Mouse (Mus musculus): ENCODE measurements around the gene Spata2l. TPM values are rescaled to one million over a fixed set of nuclear protein-coding genes. Genes with fewer than 3 reads are reported as not detected.

The Spata2l gene
- polyA plus RNA-seq, 1 experiment from 2014 or later, result 5.1 TPM

DNA sequence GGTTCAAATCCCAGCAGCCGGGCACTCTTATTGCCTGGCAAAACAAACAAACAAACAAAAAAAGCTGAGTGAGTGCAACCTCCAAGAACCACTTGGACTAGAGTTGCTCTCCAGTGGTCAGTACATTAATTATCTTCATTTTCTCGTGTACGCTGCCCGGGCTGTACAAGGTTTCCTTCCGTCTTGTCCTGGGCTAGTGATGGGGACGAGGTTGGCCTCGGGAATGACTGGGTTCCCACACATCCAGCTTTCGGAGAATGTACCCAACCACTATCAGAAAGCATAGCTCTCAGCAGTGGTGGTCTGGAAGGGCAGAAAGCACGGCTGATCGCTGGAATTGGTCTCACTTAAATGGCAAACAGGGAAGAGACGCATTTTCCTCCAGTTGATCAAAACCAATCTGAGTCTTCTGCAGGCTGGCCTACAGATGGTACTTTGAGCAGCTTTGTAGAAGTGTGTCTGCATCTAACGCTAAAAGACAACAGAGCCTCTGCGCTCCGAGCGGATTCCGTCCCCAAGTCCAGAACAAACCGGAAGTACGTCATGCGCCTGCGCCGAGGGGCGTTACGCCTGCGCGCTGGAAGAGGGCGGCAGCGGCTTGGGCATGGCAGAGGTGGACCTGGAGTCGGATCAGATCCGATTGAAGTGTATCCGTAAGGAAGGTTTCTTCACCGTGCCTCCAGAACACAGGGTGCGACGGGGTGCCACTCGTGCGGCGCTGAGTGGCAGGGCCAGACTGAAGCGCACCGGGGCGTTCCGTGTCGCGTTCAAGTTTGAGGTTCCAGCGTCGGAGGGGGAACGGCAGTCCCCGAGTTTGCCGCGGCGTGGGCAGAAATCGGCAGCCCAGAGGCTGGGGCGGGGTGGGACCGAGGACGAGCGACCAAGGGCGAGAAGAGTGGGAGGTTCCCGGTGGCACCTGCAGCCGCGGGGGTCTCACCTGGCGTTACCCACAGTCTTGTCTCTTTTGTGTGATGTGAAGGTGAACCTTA lies 11.5 kb downstream of the Spata2l start, which contains the start of gene Cdk10:
TSS of gene Cdk10 (plus strand) at position 565 of the 989 bp plus-strand sequence.
- WGBS, result 5% methylated on average over 59 of the region's 59 CpGs
- Histone ChIP-seq H3K4me2 (ENCODE audit: low read length) (peak within 1 kb of the TSS; percentile 97), H3K9ac (replicated peaks; ENCODE audit: low read length) (peak within 1 kb of the TSS; percentile 80), H3K4me3 (replicated peaks; ENCODE audit: low read depth, low read length) (peak within 1 kb of the TSS; percentile 77), H3K9me3 (ENCODE audit: control insufficient read depth, low read length) (no peaks in the 10 kb centered on the region), H3K27ac (replicated peaks; ENCODE audit: low read depth, low read length) (peak within 1 kb of the TSS; percentile 84), H3K27me3 (ENCODE audit: control insufficient read depth, insufficient read depth, low read length) (no peaks in the 10 kb centered on the region), H3K36me3 (ENCODE audit: control insufficient read depth, insufficient read depth, low read length) (peaks cover 21% of the 10 kb centered on the region), H3K4me1 (ENCODE audit: control insufficient read depth, insufficient read depth, low read length) (peaks cover 9% of the 10 kb centered on the region)
- ATAC-seq (ENCODE audit: low FRiP score, low TSS enrichment), result peak; percentile 86
- DNase-seq, result peak; percentile 97

DNA sequence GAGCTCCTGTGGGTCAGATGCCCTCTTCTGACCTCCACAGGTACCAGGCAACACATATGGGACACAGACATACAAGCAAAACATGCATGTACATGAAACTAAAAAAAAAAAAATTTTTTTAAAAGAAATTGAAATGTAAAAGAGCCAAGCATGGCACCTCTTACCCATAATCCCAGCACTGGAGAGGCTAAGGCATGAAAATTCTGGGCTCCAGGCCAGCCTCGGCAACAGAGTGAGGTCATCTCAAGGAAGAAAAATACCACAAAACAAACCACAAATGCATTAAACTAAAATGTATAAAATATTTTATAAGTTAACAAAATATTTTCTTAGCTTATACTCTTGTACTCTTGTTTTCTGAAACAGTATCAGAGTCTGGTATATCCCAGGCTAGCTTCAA lies 15.1 kb downstream of the Spata2l start:
- Histone ChIP-seq H3K9ac (replicated peaks; ENCODE audit: low read length) (no peak overlapping the region), H3K27ac (replicated peaks; ENCODE audit: low read depth, low read length) (no peak overlapping the region), H3K4me1 (ENCODE audit: control insufficient read depth, insufficient read depth, low read length) (peaks cover 9% of the 10 kb centered on the region), H3K4me2 (ENCODE audit: low read length) (no peak overlapping the region), H3K36me3 (ENCODE audit: control insufficient read depth, insufficient read depth, low read length) (no peaks in the 10 kb centered on the region), H3K4me3 (replicated peaks; ENCODE audit: low read depth, low read length) (no peak overlapping the region), H3K9me3 (ENCODE audit: control insufficient read depth, low read length) (no peaks in the 10 kb centered on the region), H3K27me3 (ENCODE audit: control insufficient read depth, insufficient read depth, low read length) (no peaks in the 10 kb centered on the region)
- ATAC-seq (ENCODE audit: low FRiP score, low TSS enrichment) (no peak), DNase-seq (no peak)
- 86% methylated on average over 1 of the region's 1 CpGs for WGBS

DNA sequence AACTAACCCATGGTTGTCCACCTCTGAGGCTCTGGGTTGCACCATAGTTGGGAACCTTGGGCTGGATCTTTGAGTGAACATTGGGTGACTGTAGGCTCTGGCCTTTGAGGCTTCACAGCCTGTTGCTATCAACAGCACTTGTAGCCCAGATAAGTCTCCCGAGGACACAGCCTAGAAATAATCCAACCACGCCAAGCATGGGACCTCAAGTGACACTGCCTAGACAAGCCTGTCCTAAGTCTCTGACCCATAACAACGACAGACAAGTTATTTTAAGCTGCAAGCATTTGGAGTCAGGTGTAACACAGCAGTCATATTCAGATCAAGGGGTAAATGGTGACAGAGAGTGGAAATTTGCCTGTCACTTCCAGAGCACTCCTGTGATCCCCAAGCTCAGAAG lies 20.6 kb downstream of the Spata2l start:
- no peak overlapping the region for H3K9ac ChIP-seq (replicated peaks; ENCODE audit: low read length)
- no peak overlapping the region for H3K4me3 ChIP-seq (replicated peaks; ENCODE audit: low read depth, low read length)
- H3K27ac ChIP-seq (replicated peaks; ENCODE audit: low read depth, low read length), result no peak overlapping the region
- ATAC-seq (ENCODE audit: low FRiP score, low TSS enrichment), result no peak
- no peaks in the 10 kb centered on the region for H3K36me3 ChIP-seq (ENCODE audit: control insufficient read depth, insufficient read depth, low read length)
- 79% methylated on average over 3 of the region's 3 CpGs for WGBS
- no peak overlapping the region for H3K4me2 ChIP-seq (ENCODE audit: low read length)
- peaks cover 16% of the 10 kb centered on the region for H3K4me1 ChIP-seq (ENCODE audit: control insufficient read depth, insufficient read depth, low read length)
- H3K27me3 ChIP-seq (ENCODE audit: control insufficient read depth, insufficient read depth, low read length), result no peaks in the 10 kb centered on the region
- H3K9me3 ChIP-seq (ENCODE audit: control insufficient read depth, low read length), result no peaks in the 10 kb centered on the region
- DNase-seq, result no peak

DNA sequence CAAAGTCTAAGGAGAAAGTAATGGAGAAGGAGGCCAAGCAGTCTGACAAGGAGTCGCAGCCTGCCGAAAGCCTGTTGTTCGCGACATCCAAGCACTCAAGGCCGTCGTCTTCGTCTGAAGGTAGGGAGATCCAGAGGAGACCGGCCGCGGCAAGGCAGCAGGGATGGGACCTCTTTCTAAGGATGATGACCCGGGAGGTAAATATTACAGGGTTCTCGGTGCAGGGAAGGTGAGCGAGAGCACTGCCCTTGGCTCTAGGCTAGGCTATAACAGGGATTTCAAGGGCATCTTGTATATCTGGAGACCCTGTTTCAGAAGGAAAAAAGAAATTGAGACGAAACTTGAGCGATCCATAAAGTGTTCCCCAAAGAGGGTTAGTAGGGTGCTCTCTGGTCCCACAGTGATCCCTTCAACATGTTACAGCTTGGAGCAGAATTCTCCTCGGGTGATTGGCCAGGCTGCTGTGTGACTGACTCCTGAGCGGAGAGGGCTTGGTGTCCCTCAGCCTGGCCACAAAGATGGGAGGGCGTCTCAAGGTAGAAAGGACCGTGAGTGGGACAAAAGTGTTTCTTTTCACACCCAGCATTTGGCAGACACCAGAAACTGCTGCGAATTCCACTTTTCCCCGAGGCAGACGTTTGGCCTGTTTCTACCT lies 22.8 kb downstream of the Spata2l start:
- peaks cover 20% of the 10 kb centered on the region for H3K36me3 ChIP-seq (ENCODE audit: control insufficient read depth, insufficient read depth, low read length)
- peak overlapping the region; percentile 95 for H3K9ac ChIP-seq (replicated peaks; ENCODE audit: low read length)
- H3K27ac ChIP-seq (replicated peaks; ENCODE audit: low read depth, low read length), result peak overlapping the region; percentile 61; the same call in 1 of the 2 replicates
- ATAC-seq (ENCODE audit: low FRiP score, low TSS enrichment) (0 out of 2 replicates have a peak, but pooled peaks have one; percentile 24), DNase-seq (no peak)
- peaks cover 16% of the 10 kb centered on the region for H3K4me1 ChIP-seq (ENCODE audit: control insufficient read depth, insufficient read depth, low read length)
- WGBS, result 18% methylated on average over 22 of the region's 22 CpGs
- H3K4me3 ChIP-seq (replicated peaks; ENCODE audit: low read depth, low read length), result peak overlapping the region; percentile 94
- peak overlapping the region; percentile 93 for H3K4me2 ChIP-seq (ENCODE audit: low read length)
- H3K27me3 ChIP-seq (ENCODE audit: control insufficient read depth, insufficient read depth, low read length), result no peaks in the 10 kb centered on the region
- H3K9me3 ChIP-seq (ENCODE audit: control insufficient read depth, low read length), result no peaks in the 10 kb centered on the region

DNA sequence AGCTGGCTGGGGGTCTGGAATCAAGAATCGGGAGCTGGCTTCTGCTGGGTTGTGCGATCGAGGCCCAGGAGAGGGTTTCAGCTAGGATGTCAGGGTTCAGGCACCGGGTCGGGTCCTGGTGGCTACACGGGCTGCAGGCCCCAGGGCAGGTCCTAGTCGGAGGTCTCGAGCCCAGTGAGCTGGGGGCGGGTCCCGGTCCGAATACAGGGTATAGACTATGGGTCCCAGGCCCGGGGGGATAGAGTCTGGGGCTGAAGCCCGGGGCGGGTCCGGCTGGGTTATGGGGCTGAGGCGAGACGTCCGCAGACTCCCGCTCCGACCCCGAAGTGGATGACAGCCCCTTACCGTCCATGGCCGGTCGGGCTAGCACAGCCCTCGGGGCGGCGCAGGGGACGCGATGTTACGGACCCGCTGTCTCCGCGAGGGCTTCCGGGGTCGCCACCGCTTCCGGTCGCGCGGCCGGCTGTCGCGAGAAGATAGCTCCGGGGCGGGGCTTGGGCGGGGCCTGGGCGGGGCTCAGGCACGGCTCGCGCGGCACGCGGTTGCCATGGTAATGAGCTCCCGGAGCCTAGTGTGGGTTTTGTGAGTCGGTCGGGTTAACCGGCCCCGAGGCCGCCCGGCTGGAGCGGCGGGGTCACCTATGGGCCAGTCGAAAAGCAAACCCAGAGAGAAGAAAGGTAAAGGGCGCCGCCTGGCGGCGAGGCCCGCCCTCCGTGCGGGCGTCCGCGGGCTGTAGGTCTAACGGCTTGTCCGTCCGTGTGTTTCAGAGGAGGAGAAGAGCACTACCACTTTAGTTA lies 23.5 kb downstream of the Spata2l start, which contains the start of the genes Chmp1a and Spata33:
TSS of gene Chmp1a (minus strand) at position 443 of the 797 bp plus-strand sequence.
TSS of gene Spata33 (plus strand) at position 512 of the 797 bp plus-strand sequence.
- Histone ChIP-seq H3K9me3 (ENCODE audit: control insufficient read depth, low read length) (no peaks in the 10 kb centered on the region), H3K4me2 (ENCODE audit: low read length) (peak within 1 kb of the TSS; percentile 93), H3K27ac (replicated peaks; ENCODE audit: low read depth, low read length) (peak within 1 kb of the TSS; percentile 66), H3K4me1 (ENCODE audit: control insufficient read depth, insufficient read depth, low read length) (peaks cover 16% of the 10 kb centered on the region), H3K4me3 (replicated peaks; ENCODE audit: low read depth, low read length) (peak within 1 kb of the TSS; percentile 94), H3K36me3 (ENCODE audit: control insufficient read depth, insufficient read depth, low read length) (peaks cover 27% of the 10 kb centered on the region), H3K27me3 (ENCODE audit: control insufficient read depth, insufficient read depth, low read length) (no peaks in the 10 kb centered on the region), H3K9ac (replicated peaks; ENCODE audit: low read length) (peak within 1 kb of the TSS; percentile 95)
- peak; percentile 93 for ATAC-seq (ENCODE audit: low FRiP score, low TSS enrichment)
- peak; percentile 97 for DNase-seq
- WGBS, result under 1% methylated on average over 75 of the region's 76 CpGs

DNA sequence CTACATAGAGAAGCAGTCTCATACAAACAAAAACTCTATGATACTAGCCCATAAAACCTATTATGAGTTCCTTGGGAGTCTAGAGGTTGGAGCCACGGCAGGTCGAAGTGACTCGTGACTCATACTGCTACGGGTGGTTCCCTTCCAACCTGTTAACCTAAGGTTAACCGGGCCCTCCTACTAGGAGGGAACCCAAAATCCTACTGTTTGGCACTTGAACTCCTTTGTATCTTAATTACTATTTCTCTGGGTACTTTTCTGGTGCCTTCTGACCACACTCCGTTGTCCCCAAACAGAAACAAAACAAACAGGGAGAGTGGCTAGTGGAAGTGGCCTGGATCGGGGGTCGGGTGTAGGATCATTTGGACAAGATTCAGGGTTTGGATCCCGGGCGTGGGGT lies 24.2 kb downstream of the Spata2l start:
- 52% methylated on average over 10 of the region's 10 CpGs for WGBS
- H3K27ac ChIP-seq (replicated peaks; ENCODE audit: low read depth, low read length), result peak overlapping the region; percentile 66

DNA sequence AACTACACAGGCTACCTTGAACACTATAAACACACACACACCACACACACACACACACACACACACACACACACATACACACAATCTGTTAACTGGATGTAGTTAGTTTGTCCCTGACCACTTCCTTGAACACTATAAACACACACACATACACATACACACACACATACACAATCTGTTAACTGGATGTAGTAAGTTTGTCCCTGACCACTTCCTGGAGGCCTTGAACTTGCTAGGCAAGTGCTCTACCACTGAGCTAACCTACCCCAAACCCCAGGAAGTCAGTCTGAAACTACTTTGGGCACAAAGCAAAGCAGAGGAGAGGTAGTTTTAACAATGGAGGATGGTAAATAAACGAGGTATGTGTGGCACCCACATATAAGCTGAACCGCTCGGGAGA lies 32.5 kb downstream of the Spata2l start:
- 86% methylated on average over 3 of the region's 3 CpGs for WGBS
- peaks cover 36% of the 10 kb centered on the region for H3K36me3 ChIP-seq (ENCODE audit: control insufficient read depth, insufficient read depth, low read length)
- H3K9ac ChIP-seq (replicated peaks; ENCODE audit: low read length), result no peak overlapping the region
- no peak overlapping the region for H3K4me2 ChIP-seq (ENCODE audit: low read length)
- no peak overlapping the region for H3K4me3 ChIP-seq (replicated peaks; ENCODE audit: low read depth, low read length)
- no peak overlapping the region for H3K27ac ChIP-seq (replicated peaks; ENCODE audit: low read depth, low read length)
- H3K27me3 ChIP-seq (ENCODE audit: control insufficient read depth, insufficient read depth, low read length), result no peaks in the 10 kb centered on the region
- H3K9me3 ChIP-seq (ENCODE audit: control insufficient read depth, low read length), result no peaks in the 10 kb centered on the region
- DNase-seq, result no peak
- no peaks in the 10 kb centered on the region for H3K4me1 ChIP-seq (ENCODE audit: control insufficient read depth, insufficient read depth, low read length)
- ATAC-seq (ENCODE audit: low FRiP score, low TSS enrichment), result no peak

More for the DNA sequence above, 24.2 kb downstream of the Spata2l start:
- H3K4me1 ChIP-seq (ENCODE audit: control insufficient read depth, insufficient read depth, low read length), result peaks cover 16% of the 10 kb centered on the region
- H3K9me3 ChIP-seq (ENCODE audit: control insufficient read depth, low read length), result no peaks in the 10 kb centered on the region
- no peaks in the 10 kb centered on the region for H3K27me3 ChIP-seq (ENCODE audit: control insufficient read depth, insufficient read depth, low read length)
- peak overlapping the region; percentile 95 for H3K9ac ChIP-seq (replicated peaks; ENCODE audit: low read length)
- peaks cover 33% of the 10 kb centered on the region for H3K36me3 ChIP-seq (ENCODE audit: control insufficient read depth, insufficient read depth, low read length)
- H3K4me3 ChIP-seq (replicated peaks; ENCODE audit: low read depth, low read length), result peak overlapping the region; percentile 94
- ATAC-seq (ENCODE audit: low FRiP score, low TSS enrichment) (no peak), DNase-seq (no peak)
- peak overlapping the region; percentile 93 for H3K4me2 ChIP-seq (ENCODE audit: low read length)

DNA sequence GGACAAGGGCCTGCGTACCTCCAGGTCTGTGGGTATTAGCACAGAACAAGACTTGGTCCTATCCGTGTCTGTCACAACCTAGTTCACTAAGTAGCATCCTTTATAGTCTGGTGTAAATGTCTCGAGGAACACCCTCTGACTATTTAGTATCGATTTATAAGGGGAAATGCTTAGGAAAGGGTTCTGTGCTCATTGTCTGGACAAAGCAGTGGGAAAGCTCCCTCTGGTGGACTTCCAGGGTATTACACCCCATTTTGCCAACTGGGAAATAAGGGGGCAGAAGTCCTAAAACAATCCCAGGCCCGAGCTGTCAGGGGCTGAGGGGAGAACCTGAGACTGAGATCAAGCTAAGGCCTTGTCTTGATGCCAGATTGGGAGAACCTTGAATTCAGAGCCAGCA lies 33.7 kb downstream of the Spata2l start:
- no peak overlapping the region for H3K9ac ChIP-seq (replicated peaks; ENCODE audit: low read length)
- WGBS, result 25% methylated on average over 5 of the region's 5 CpGs

More for the DNA sequence above, 33.7 kb downstream of the Spata2l start:
- DNase-seq (peak; percentile 92), ATAC-seq (ENCODE audit: low FRiP score, low TSS enrichment) (no peak)
- Histone ChIP-seq H3K4me3 (replicated peaks; ENCODE audit: low read depth, low read length) (no peak overlapping the region), H3K9me3 (ENCODE audit: control insufficient read depth, low read length) (no peaks in the 10 kb centered on the region), H3K27me3 (ENCODE audit: control insufficient read depth, insufficient read depth, low read length) (no peaks in the 10 kb centered on the region), H3K36me3 (ENCODE audit: control insufficient read depth, insufficient read depth, low read length) (peaks cover 23% of the 10 kb centered on the region), H3K27ac (replicated peaks; ENCODE audit: low read depth, low read length) (no peak overlapping the region), H3K4me2 (ENCODE audit: low read length) (no peak overlapping the region), H3K4me1 (ENCODE audit: control insufficient read depth, insufficient read depth, low read length) (no peaks in the 10 kb centered on the region)
